Mouse (Mus musculus) embryonic facial prominence, embryonic 14.5 days (tissue): ENCODE measurements around the gene Eps15. TPM values are rescaled to one million over a fixed set of nuclear protein-coding genes. Genes with fewer than 3 reads are reported as not detected.

Experiments used
- ATAC-seq: fragments of 200-750 bp; cut with Nextera tagmentation; 2 replicates; pipeline ENCODE4 v1.8.0; 2017; ENCODE audit warnings: low read depth, moderate number of reproducible peaks, moderate TSS enrichment
- DNase-seq: peaks from one replicate; pipeline ENCODE4 v3.0.0-alpha.2; 2015; ENCODE audit warnings: low spot score
- H3K27ac ChIP-seq: fragments of 300-500 bp; sonication (generic); replicated peaks from 2 replicates; pipeline ENCODE4 v1.5.1; 2014; ENCODE audit warnings: low read depth, mild to moderate bottlenecking, low read length, moderate library complexity
- H3K27me3 ChIP-seq: fragments of 300-500 bp; sonication (generic); replicated peaks from 2 replicates; pipeline ENCODE4 v1.6.1; 2014; ENCODE audit warnings: low read length; ENCODE audit not compliant: control insufficient read depth, insufficient read depth
- H3K36me3 ChIP-seq: fragments of 300-500 bp; sonication (generic); 2 replicates; pipeline ENCODE4 v1.6.1; 2014; ENCODE audit warnings: low read length, mixed read lengths; ENCODE audit not compliant: control insufficient read depth, insufficient read depth
- H3K4me1 ChIP-seq: fragments of 300-500 bp; sonication (generic); 2 replicates; pipeline ENCODE4 v1.6.1; 2014; ENCODE audit warnings: antibody characterized with exemption, low read length; ENCODE audit not compliant: control insufficient read depth, insufficient read depth
- H3K4me2 ChIP-seq: fragments of 300-500 bp; sonication (generic); 2 replicates; pipeline ENCODE4 v1.6.1; 2014; ENCODE audit warnings: low read depth, mild to moderate bottlenecking, low read length, moderate library complexity, mixed read lengths
- H3K4me3 ChIP-seq: fragments of 300-500 bp; sonication (generic); 2 replicates; pipeline ENCODE4 v1.5.1; 2014; ENCODE audit warnings: low read depth, mild to moderate bottlenecking, low read length
- H3K9ac ChIP-seq: fragments of 300-500 bp; sonication (generic); 2 replicates; pipeline ENCODE4 v1.6.1; 2014; ENCODE audit warnings: low read depth, mild to moderate bottlenecking, low read length, moderate library complexity, mixed read lengths
- H3K9me3 ChIP-seq: fragments of 300-500 bp; sonication (generic); 2 replicates; pipeline ENCODE4 v1.6.1; 2016; ENCODE audit warnings: low read length; ENCODE audit not compliant: control insufficient read depth
- WGBS: fragments of 180-500 bp; shearing (Covaris S2); extraction: QIAGEN DNeasy Blood & Tissue Kit; methylation state at CpG from one replicate; pipeline ENCODE4 v1.1.7; 2014; 5-methylcytosine and 5-hydroxymethylcytosine counted together
- polyA plus RNA-seq: library from polyadenylated mRNA; unstranded; fragments of >200 nt; fragmentation: Nextera tagmentation; extraction: Ambion mirVana; gene quantifications from 2 replicates; pipeline ENCODE4 v1.2.1, GENCODE M21; 2014

The Eps15 gene
- polyA plus RNA-seq, 1 experiment from 2014 or later, result 40.9 TPM

GRCm38 (mm10) chr4:109343909-109344308, 63.8 kb downstream of the Eps15 start:
- H3K27ac ChIP-seq, result no peak overlapping the region
- ATAC-seq (no peak), DNase-seq (no peak)
- H3K27me3 ChIP-seq, result no peaks in the 10 kb centered on the region
- no peak overlapping the region for H3K4me2 ChIP-seq
- WGBS, result 78% methylated on average over 5 of the region's 5 CpGs
- H3K9me3 ChIP-seq, result no peaks in the 10 kb centered on the region
- H3K36me3 ChIP-seq, result 0 out of 2 replicates have a peak, but pooled peaks cover 3% of the 10 kb centered on the region
- H3K4me3 ChIP-seq, result no peak overlapping the region
- H3K9ac ChIP-seq, result no peak overlapping the region
- no peaks in the 10 kb centered on the region; the same call in 1 of the 2 replicates for H3K4me1 ChIP-seq

DNA sequence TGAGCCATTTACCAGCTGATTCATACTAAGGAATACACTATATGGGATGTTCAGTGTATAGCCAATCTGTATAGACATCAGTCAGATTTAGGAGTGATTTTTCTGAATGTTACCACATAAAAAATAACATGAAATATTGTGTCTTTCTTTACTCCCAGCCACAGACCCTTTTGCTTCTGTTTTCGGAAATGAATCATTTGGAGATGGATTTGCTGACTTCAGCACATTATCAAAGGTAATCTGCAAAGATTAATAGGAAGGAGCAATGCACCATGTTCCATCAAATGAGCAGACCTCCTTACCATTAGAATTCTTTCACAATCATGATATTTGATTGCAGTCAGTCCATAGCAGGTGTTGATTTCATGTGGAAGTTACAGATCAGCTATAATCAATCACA, 98.0 kb downstream of the Eps15 start:
- H3K4me1 ChIP-seq, result no peaks in the 10 kb centered on the region
- WGBS, result 91% methylated on average over 1 of the region's 1 CpGs
- no peak overlapping the region for H3K4me2 ChIP-seq
- H3K27ac ChIP-seq, result no peak overlapping the region
- no peaks in the 10 kb centered on the region for H3K9me3 ChIP-seq
- ATAC-seq (no peak), DNase-seq (no peak)
- H3K27me3 ChIP-seq, result no peaks in the 10 kb centered on the region
- peaks cover 38% of the 10 kb centered on the region for H3K36me3 ChIP-seq
- no peak overlapping the region for H3K9ac ChIP-seq
- no peak overlapping the region for H3K4me3 ChIP-seq

DNA sequence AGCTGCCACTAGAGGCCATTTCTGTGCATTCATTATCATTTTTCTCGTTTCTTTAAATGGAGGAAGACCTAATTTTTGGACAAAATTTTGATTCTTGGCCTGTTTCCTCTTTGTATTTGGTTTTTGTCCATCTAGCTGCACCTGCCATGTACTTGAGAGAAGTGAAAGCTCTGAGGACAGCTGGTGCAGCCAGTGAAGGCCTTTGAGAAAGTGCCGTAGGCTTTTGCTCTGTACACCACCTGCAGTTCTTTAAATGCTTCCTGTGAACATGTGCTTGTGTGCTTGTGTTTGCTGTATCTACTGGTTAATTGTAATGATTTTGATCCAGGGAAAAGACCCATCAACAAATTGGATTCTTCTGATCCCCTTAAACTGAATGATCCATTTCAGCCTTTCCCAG, 102.4 kb downstream of the Eps15 start:
- H3K27ac ChIP-seq, result no peak overlapping the region
- H3K4me3 ChIP-seq, result no peak overlapping the region
- no peak overlapping the region for H3K9ac ChIP-seq
- no peaks in the 10 kb centered on the region for H3K9me3 ChIP-seq
- 80% methylated on average over 2 of the region's 2 CpGs for WGBS
- H3K36me3 ChIP-seq, result peaks cover 33% of the 10 kb centered on the region
- H3K4me1 ChIP-seq, result no peaks in the 10 kb centered on the region
- no peaks in the 10 kb centered on the region for H3K27me3 ChIP-seq
- no peak overlapping the region for H3K4me2 ChIP-seq
- DNase-seq, result no peak
- ATAC-seq, result no peak

DNA sequence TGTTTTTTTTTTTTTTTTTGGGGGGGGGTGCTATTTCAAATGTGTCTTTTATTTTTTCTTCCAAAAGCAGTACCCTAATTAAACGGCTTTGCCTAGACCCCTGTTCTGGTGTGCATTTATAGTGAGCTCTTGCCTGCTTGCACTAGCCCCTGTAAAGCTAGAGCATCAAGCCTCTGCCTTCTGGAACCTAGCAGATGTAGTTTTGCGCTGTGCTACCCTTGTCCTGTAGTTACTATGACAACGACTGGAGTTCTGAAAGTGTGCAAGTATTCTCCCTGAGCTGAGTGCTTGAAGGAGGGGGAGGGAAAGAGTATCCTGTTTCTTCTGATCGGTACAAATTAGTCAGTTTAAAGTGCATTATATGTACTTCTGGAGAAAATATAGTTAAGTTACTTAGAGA, 105.5 kb downstream of the Eps15 start:
- Histone ChIP-seq H3K4me1 (no peaks in the 10 kb centered on the region), H3K27me3 (no peaks in the 10 kb centered on the region), H3K4me2 (no peak overlapping the region), H3K9ac (no peak overlapping the region), H3K27ac (no peak overlapping the region), H3K9me3 (no peaks in the 10 kb centered on the region), H3K36me3 (peaks cover 10% of the 10 kb centered on the region; the same call in 1 of the 2 replicates), H3K4me3 (no peak overlapping the region)
- no peak for ATAC-seq
- no peak for DNase-seq
- WGBS, result 38% methylated on average over 4 of the region's 4 CpGs

DNA sequence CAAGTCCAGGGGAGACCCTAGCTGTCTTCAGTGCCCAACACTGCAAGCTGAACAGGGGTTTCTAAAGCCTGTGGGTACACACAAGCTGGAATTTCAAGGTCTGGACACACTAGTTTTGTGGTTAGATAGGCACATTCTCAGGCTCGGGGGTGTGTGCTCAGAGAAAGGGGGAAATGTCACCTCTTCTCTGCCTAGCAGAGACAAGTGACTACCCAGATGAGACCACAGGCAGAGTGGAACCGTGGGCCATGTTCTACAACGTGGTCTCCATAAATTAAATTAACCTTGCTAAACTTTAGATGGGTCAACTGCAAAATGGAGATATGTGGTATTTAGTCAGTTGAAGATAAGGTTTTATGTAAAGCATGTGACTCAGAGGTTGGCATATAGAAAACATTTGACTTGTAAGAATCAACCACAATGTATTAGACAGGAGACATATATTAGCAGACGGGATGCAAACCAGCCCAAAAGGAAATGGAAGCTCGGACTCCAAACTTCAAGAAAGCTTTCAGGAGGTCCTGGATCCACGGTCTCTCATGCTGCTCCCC, 113.2 kb downstream of the Eps15 start:
- WGBS, result 70% methylated on average over 6 of the region's 6 CpGs
- ATAC-seq (no peak), DNase-seq (no peak)
- Histone ChIP-seq H3K4me3 (no peak overlapping the region), H3K27ac (no peak overlapping the region), H3K9ac (no peak overlapping the region), H3K4me2 (no peak overlapping the region), H3K36me3 (peaks cover 2% of the 10 kb centered on the region; the same call in 1 of the 2 replicates), H3K4me1 (0 out of 2 replicates have a peak, but pooled peaks cover 4% of the 10 kb centered on the region), H3K9me3 (no peaks in the 10 kb centered on the region), H3K27me3 (no peaks in the 10 kb centered on the region)

DNA sequence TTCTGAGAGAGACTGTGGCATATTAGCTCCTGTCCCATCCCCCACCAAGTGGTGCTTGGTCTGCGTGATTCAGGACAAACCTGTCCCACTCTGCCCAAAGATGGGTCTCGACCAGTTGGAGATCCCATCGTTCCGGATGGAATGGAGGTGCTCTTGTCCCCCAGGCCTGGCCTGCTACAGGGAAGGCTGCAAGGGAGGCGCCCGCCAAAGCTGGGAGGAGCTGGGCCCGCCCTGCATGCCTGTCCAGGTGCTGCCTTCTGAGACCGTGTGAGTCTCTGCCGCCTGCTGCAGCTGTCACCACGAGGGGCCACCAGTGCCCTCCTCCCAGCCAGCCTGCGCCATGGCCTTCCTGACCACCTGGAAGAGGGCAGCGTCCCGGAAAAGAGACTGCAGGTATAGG, 113.8 kb downstream of the Eps15 start:
- 6% methylated on average over 12 of the region's 13 CpGs for WGBS
- Histone ChIP-seq H3K4me3 (peak overlapping the region; percentile 13; the same call in 1 of the 2 replicates), H3K36me3 (no peaks in the 10 kb centered on the region), H3K4me2 (peak overlapping the region; percentile 49), H3K27me3 (no peaks in the 10 kb centered on the region), H3K9me3 (no peaks in the 10 kb centered on the region), H3K4me1 (0 out of 2 replicates have a peak, but pooled peaks cover 4% of the 10 kb centered on the region), H3K27ac (no peak overlapping the region), H3K9ac (peak overlapping the region; percentile 30; the same call in 1 of the 2 replicates)
- DNase-seq (no peak), ATAC-seq (peak; percentile 82; the same call in 1 of the 2 replicates)

GRCm38 (mm10) chr4:109394314-109395074, 114.4 kb downstream of the Eps15 start:
- peak; percentile 33; the same call in 1 of the 2 replicates for ATAC-seq

DNA sequence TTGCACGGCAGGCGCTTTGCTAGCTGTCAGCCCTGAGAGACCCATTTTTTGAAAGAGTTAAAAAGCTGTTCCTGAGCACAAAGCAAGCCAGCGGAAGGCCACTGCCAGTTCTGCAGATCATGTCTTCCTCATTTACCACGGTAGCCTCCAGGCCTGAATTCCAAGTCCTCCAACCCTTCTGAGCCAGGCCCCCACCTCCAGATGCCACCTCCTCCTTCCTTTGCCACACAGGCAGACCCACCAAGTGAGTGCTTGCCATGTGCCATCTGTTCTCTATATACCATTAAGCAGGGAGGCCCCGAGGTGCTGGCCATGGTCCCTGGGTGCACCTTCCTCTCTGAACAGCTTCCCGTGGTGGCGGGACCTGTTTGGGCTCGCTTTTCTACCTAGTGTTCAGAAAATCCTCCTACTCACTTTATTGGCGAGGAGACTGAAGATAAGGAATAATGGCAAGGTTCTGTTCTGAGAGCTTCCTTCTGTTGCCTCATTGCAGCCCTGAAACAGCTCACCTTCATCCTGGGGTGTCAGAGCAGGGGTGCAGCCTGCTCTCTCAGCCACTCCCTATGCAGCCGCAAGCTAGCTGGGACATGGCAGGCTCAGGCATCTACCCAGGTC, 120.4 kb downstream of the Eps15 start:
- H3K9me3 ChIP-seq, result no peaks in the 10 kb centered on the region
- H3K27me3 ChIP-seq, result no peaks in the 10 kb centered on the region
- no peak for DNase-seq
- H3K4me2 ChIP-seq, result no peak overlapping the region
- no peaks in the 10 kb centered on the region for H3K4me1 ChIP-seq
- 79% methylated on average over 10 of the region's 10 CpGs for WGBS
- no peak overlapping the region for H3K4me3 ChIP-seq
- ATAC-seq, result no peak
- H3K9ac ChIP-seq, result no peak overlapping the region
- no peaks in the 10 kb centered on the region for H3K36me3 ChIP-seq
- no peak overlapping the region for H3K27ac ChIP-seq

More at GRCm38 (mm10) chr4:109394314-109395074, 114.4 kb downstream of the Eps15 start:
- DNase-seq, result no peak
- Histone ChIP-seq H3K27ac (no peak overlapping the region), H3K4me1 (0 out of 2 replicates have a peak, but pooled peaks cover 4% of the 10 kb centered on the region), H3K9ac (peak overlapping the region; percentile 30; the same call in 1 of the 2 replicates), H3K27me3 (no peaks in the 10 kb centered on the region), H3K4me2 (peak overlapping the region; percentile 49), H3K36me3 (no peaks in the 10 kb centered on the region), H3K4me3 (peak overlapping the region; percentile 13; the same call in 1 of the 2 replicates), H3K9me3 (no peaks in the 10 kb centered on the region)
- WGBS, result 29% methylated on average over 12 of the region's 13 CpGs
